ENCODE assay signal across 13 mouse cellular contexts in the genomic region with DNA sequence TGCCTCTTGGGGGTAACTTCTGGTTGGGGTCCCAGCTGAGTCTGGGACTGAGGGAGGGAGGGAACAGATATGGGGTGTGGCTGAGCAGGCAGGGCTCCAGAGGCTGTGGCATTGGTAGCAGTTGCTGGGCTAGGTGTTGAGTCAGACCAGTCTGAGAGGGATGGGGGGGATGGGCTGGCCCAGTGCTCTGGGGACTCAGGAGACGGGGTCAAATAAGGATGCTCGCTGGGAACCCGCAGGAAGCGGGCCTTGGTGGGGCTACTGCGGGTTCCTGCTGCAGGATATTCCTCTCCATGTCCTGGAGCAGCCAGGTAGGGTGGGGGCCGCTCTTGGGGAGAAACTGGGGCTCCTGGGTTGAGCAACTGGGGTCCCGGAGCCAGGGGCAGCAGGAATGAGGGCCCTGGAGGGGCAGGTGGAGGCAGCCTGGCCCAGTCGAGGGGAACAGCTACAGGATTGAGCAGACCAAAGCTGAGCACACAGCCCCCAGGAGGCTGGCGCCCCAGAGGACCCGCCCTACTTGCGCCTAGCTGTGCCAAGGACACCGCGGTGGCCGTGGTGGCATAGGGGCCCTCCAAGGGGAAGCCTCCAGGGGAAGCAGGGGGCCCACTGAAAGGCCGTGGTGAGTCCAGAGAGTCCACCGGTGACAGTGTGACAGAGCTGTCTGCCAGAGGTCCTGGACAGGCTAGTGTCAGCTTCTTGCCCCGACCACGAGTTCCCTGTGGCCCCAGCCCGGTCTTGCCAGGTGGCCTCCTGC. TPM values are rescaled to one million over a fixed set of nuclear protein-coding genes. Genes with fewer than 3 reads are reported as not detected.
A peak's percentile ranks its signal among the peaks of the same experiment; 100 is the strongest.
DNase-seq lines count a peak whose midpoint lies in the region; ATAC-seq and TF ChIP-seq lines count a peak whose summit lies in the region.
"Had no signal": no experiment of that assay in that cellular context is flagged by ENCODE, and none has a peak within 500 bp of the region (broad histone marks: within the 10 kb centered on the region; RNA-seq: fewer than 3 reads in every experiment).

No protein-coding gene starts in this region.

- H3ac ChIP-seq in myocyte (ENCODE audit: control insufficient read depth, insufficient read length): no peak overlapping the region

- H3K4me3 ChIP-seq in liver, adult 2 months (ENCODE audit: insufficient read depth, low read depth, low read length): no peak overlapping the region
- no peak overlapping the region for H3K4me3 ChIP-seq in heart, embryonic 11.5 days (ENCODE audit: low read depth, low read length)
- no peak overlapping the region for H3K4me3 ChIP-seq in myocyte
- H3K4me3 ChIP-seq: embryonic facial prominence, embryonic 10.5 days; hindbrain, embryonic 15.5 days; limb, embryonic 15.5 days had no signal

- H3K36me3 ChIP-seq in liver, adult 2 months (ENCODE audit: control insufficient read depth, insufficient read depth, low read length): no peaks in the 10 kb centered on the region
- peaks cover 14% of the 10 kb centered on the region for H3K36me3 ChIP-seq in heart, embryonic 11.5 days (ENCODE audit: control insufficient read depth, insufficient read depth, low read length)
- H3K36me3 ChIP-seq in myocyte (ENCODE audit: control insufficient read depth, insufficient read depth): peaks cover 16% of the 10 kb centered on the region
- H3K36me3 ChIP-seq: hindbrain, embryonic 15.5 days had no signal

- no peak overlapping the region for H3K4me2 ChIP-seq in heart, embryonic 11.5 days
- H3K4me2 ChIP-seq in myocyte (ENCODE audit: low read depth): peak overlapping the region; percentile 18
- H3K4me2 ChIP-seq: hindbrain, embryonic 15.5 days; limb, embryonic 15.5 days had no signal

- ATAC-seq in heart, embryonic 11.5 days (replicated peaks; ENCODE audit: insufficient number of reproducible peaks, low FRiP score, low TSS enrichment): no peak

- H3K9me3 ChIP-seq in heart, embryonic 11.5 days (replicated peaks; ENCODE audit: control insufficient read depth, low read length): no peaks in the 10 kb centered on the region
- H3K9me3 ChIP-seq: hindbrain, embryonic 15.5 days; limb, embryonic 15.5 days had no signal

- TF ChIP-seq CTCF in liver, adult 2 months (IDR thresholded peaks at IDR 0.05; ENCODE audit: low read depth, low read length): no peak

- no peaks in the 10 kb centered on the region for H3K27me3 ChIP-seq in liver, adult 2 months (ENCODE audit: control insufficient read depth, insufficient read depth, low read length)
- H3K27me3 ChIP-seq in heart, embryonic 11.5 days (ENCODE audit: control insufficient read depth, insufficient read depth, low read length): no peaks in the 10 kb centered on the region
- H3K27me3 ChIP-seq in myocyte (ENCODE audit: control insufficient read depth, insufficient read depth, insufficient read length): no peaks in the 10 kb centered on the region
- H3K27me3 ChIP-seq: hindbrain, embryonic 15.5 days; limb, embryonic 15.5 days had no signal

- no peaks in the 10 kb centered on the region for H3K79me2 ChIP-seq in liver, adult 2 months (ENCODE audit: control insufficient read depth, insufficient read depth, low read length)
- no peaks in the 10 kb centered on the region for H3K79me2 ChIP-seq in myocyte (ENCODE audit: control insufficient read depth, insufficient read depth)

- peaks cover 11% of the 10 kb centered on the region for H3K4me1 ChIP-seq in liver, adult 2 months (ENCODE audit: control insufficient read depth, insufficient read depth, low read length)
- H3K4me1 ChIP-seq in heart, embryonic 11.5 days (ENCODE audit: control insufficient read depth, insufficient read depth, low read length): peaks cover 20% of the 10 kb centered on the region

- H3K27ac ChIP-seq in liver, adult 2 months (replicated peaks; ENCODE audit: insufficient read depth, low read depth, low read length): peak overlapping the region; percentile 86
- H3K27ac ChIP-seq in heart, embryonic 11.5 days (ENCODE audit: low read depth, low read length): no peak overlapping the region
- H3K27ac ChIP-seq: embryonic facial prominence, embryonic 10.5 days; hindbrain, embryonic 15.5 days; limb, embryonic 15.5 days had no signal

- WGBS in liver, adult 2 months: 44% methylated on average over 19 of the region's 19 CpGs
- WGBS in heart, embryonic 11.5 days (ENCODE audit: insufficient replicate concordance): 63% methylated on average over 19 of the region's 19 CpGs

- TF ChIP-seq POLR2A in liver, adult 2 months (IDR thresholded peaks at IDR 0.05; ENCODE audit: extremely low read depth, insufficient read depth, low read length): no peak
- TF ChIP-seq POLR2A in myocyte (IDR thresholded peaks at IDR 0.05; ENCODE audit: insufficient read length, low read depth): no peak

- peak overlapping the region; percentile 46 for H3K9ac ChIP-seq in liver, adult 2 months (ENCODE audit: low read depth, low read length)
- peak overlapping the region; percentile 1; the same call in 1 of the 2 replicates for H3K9ac ChIP-seq in heart, embryonic 11.5 days (ENCODE audit: low read depth, low read length)
- H3K9ac ChIP-seq: hindbrain, embryonic 15.5 days; limb, embryonic 15.5 days had no signal

- peak; percentile 74 for DNase-seq in adrenal gland, adult 2 months
- no peak for DNase-seq in adrenal gland, adult 8-10 months
- DNase-seq in liver, adult 2 months (ENCODE audit: extremely low read depth, low read depth, low spot score): no peak
- no peak for DNase-seq in liver
- no peak for DNase-seq in testis, postnatal 14 days (ENCODE audit: low spot score)
- DNase-seq in right cerebral cortex, postnatal 25 days: no peak
- DNase-seq: midbrain, embryonic 14.5 days; thymus, postnatal 25 days had no signal

TF ChIP-seq in myocyte, 11 proteins besides CTCF, POLR2A, EP300 and RAD21:
- TF ChIP-seq USF1 (IDR thresholded peaks at IDR 0.05; ENCODE audit: low read depth): no peak
- peak in 1 of 3 experiments; percentile 37 for TF ChIP-seq MYOG (IDR thresholded peaks at IDR 0.05; ENCODE audit: control insufficient read depth in 1 of 3, insufficient read depth in 1 of 3, insufficient read length in 2 of 3, low read depth in 2 of 3)
- no peak for TF ChIP-seq REST (IDR thresholded peaks at IDR 0.05; ENCODE audit: insufficient read depth, insufficient read length)
- TF ChIP-seq MYOD1 (IDR thresholded peaks at IDR 0.05; ENCODE audit: control insufficient read depth in 1 of 3, insufficient read length in 2 of 3, low read depth in 2 of 3): peak in 1 of 3 experiments; percentile 45

RNA-seq across cellular contexts. Expression of a gene that starts 44.6 kb away (rescaled TPM):
- total RNA-seq in adrenal gland, adult 2 months (2021): 10 to 100 TPM in 1 of 2 experiments, 1 to 10 TPM in 1; 5.6 to 11.7 TPM
- 35.5 and 44.3 TPM in 2 replicates for polyA plus RNA-seq in adrenal gland, adult 2 months (2012; rRNA removed)
- 10 to 100 TPM in 1 of 4 experiments, 1 to 10 TPM in 3; 5.7 to 10.7 (median 7.3) TPM for total RNA-seq in adrenal gland, adult 8-10 months (2022)
- total RNA-seq in liver, adult 2 months (2014; rRNA removed): 0.55 and 1.0 TPM in 2 replicates
- 1.3 TPM in 2 replicates for polyA plus RNA-seq in liver, adult 2 months (2012; rRNA removed)
- polyA plus RNA-seq in heart, embryonic 11.5 days (2014; fragmentation: Nextera tagmentation; extraction: Ambion mirVana): 6.8 and 6.9 TPM in 2 replicates
- polyA plus RNA-seq in myocyte (2012; fragmentation: generic; extraction: Trizol): 84.6 TPM
